Mouse (Mus musculus) liver, adult 2 months (tissue): ENCODE data around the gene Rfc5.

Experiments used
- CTCF ChIP-seq: fragments of 200-500 bp; IDR thresholded peaks from 2 replicates; pipeline ENCODE4 v1.5.1; 2011; ENCODE audit warnings: low read depth, low read length, control low read depth
- POLR2A ChIP-seq: fragments of 200-500 bp; IDR thresholded peaks from 2 replicates; pipeline ENCODE4 v1.6.1; 2011; ENCODE audit warnings: low read length, control low read depth; ENCODE audit not compliant: insufficient read depth; ENCODE audit errors: extremely low read depth

- TF ChIP-seq POLR2A = no peak
- peak; percentile 37 for TF ChIP-seq CTCF
Observed at GRCm38 (mm10) chr5:117388296-117388751, 523 bp downstream of the Rfc5 start.
